Mouse (Mus musculus) liver, adult 2 months (tissue): ENCODE measurements around the gene B3galnt1. TPM values are rescaled to one million over a fixed set of nuclear protein-coding genes. Genes with fewer than 3 reads are reported as not detected.

ENCODE experiments used
- DNase-seq: peaks from one replicate; pipeline ENCODE4 v3.0.0-alpha.2; 2011; ENCODE audit warnings: low read depth, low spot score; ENCODE audit errors: extremely low read depth
- H3K27ac ChIP-seq: fragments of 200-500 bp; replicated peaks from 2 replicates; pipeline ENCODE4 v1.5.1; 2012; ENCODE audit warnings: low read depth, mild to moderate bottlenecking, control low read depth, inconsistent platforms, low read length; ENCODE audit not compliant: insufficient read depth
- H3K27me3 ChIP-seq: fragments of 200-500 bp; 2 replicates; pipeline ENCODE4 v1.6.1; 2012; ENCODE audit warnings: mild to moderate bottlenecking, moderate library complexity, low read length, inconsistent platforms; ENCODE audit not compliant: control insufficient read depth, insufficient read depth
- H3K36me3 ChIP-seq: fragments of 200-500 bp; 2 replicates; pipeline ENCODE4 v1.6.1; 2012; ENCODE audit warnings: low read length, inconsistent platforms; ENCODE audit not compliant: control insufficient read depth, insufficient read depth
- H3K4me1 ChIP-seq: fragments of 200-500 bp; 2 replicates; pipeline ENCODE4 v1.6.1; 2011; ENCODE audit warnings: low read length; ENCODE audit not compliant: control insufficient read depth, insufficient read depth
- H3K4me3 ChIP-seq: fragments of 200-500 bp; 2 replicates; pipeline ENCODE4 v1.5.1; 2011; ENCODE audit warnings: low read depth, mild to moderate bottlenecking, control low read depth, low read length, moderate library complexity; ENCODE audit not compliant: insufficient read depth
- H3K79me2 ChIP-seq: fragments of 200-500 bp; 2 replicates; pipeline ENCODE4 v1.6.1; 2012; ENCODE audit warnings: inconsistent platforms, mild to moderate bottlenecking, low read length, moderate library complexity; ENCODE audit not compliant: control insufficient read depth, insufficient read depth
- H3K9ac ChIP-seq: fragments of 200-500 bp; 2 replicates; pipeline ENCODE4 v1.6.1; 2012; ENCODE audit warnings: low read depth, mild to moderate bottlenecking, control low read depth, inconsistent platforms, low read length
- CTCF ChIP-seq: fragments of 200-500 bp; IDR thresholded peaks from 2 replicates; pipeline ENCODE4 v1.5.1; 2011; ENCODE audit warnings: low read depth, low read length, control low read depth
- POLR2A ChIP-seq: fragments of 200-500 bp; IDR thresholded peaks from 2 replicates; pipeline ENCODE4 v1.6.1; 2011; ENCODE audit warnings: low read length, control low read depth; ENCODE audit not compliant: insufficient read depth; ENCODE audit errors: extremely low read depth
- WGBS: fragments of 180-500 bp; shearing (Covaris S2); methylation state at CpG from one replicate; pipeline ENCODE4 v1.1.7; 2018; 5-methylcytosine and 5-hydroxymethylcytosine counted together
- polyA plus RNA-seq: library from polyadenylated mRNA; depleted of rRNA; stranded (reverse); fragments of >200 nt; gene quantifications from 2 replicates; pipeline ENCODE4 v1.2.3, GENCODE M21; 2012
- total RNA-seq: library from RNA; depleted of rRNA; stranded (reverse); fragments of >200 nt; gene quantifications from 2 replicates; pipeline ENCODE4 v1.2.3, GENCODE M21; 2014

The B3galnt1 gene
- total and polyA plus RNA-seq, 2 experiments, result 0.57 to 1.3 TPM

- H3K9ac ChIP-seq, result no peak overlapping the region
- no peaks in the 10 kb centered on the region for H3K36me3 ChIP-seq
- H3K27ac ChIP-seq, result no peak overlapping the region
- H3K4me1 ChIP-seq, result 0 out of 2 replicates have a peak, but pooled peaks cover 2% of the 10 kb centered on the region
- no peaks in the 10 kb centered on the region for H3K27me3 ChIP-seq
- H3K79me2 ChIP-seq, result no peaks in the 10 kb centered on the region; the same call in 1 of the 2 replicates
- no peak for DNase-seq
- WGBS, result 83% methylated on average over 22 of the region's 22 CpGs
- TF ChIP-seq CTCF (no peak), POLR2A (no peak)
- H3K4me3 ChIP-seq, result no peak overlapping the region
These were observed 49.9 kb downstream of the B3galnt1 start for GRCm38 (mm10) chr3:69548704-69549455.

GRCm38 (mm10) chr3:69545017-69545416 lies 53.7 kb downstream of the B3galnt1 start:
- H3K9ac ChIP-seq, result no peak overlapping the region

GRCm38 (mm10) chr3:69543730-69544129 lies 55.0 kb downstream of the B3galnt1 start:
- Histone ChIP-seq H3K79me2 (no peaks in the 10 kb centered on the region; the same call in 1 of the 2 replicates), H3K9ac (no peak overlapping the region), H3K4me1 (0 out of 2 replicates have a peak, but pooled peaks cover 2% of the 10 kb centered on the region), H3K4me3 (no peak overlapping the region), H3K36me3 (no peaks in the 10 kb centered on the region), H3K27me3 (no peaks in the 10 kb centered on the region), H3K27ac (no peak overlapping the region)
- no peak for TF ChIP-seq POLR2A
- DNase-seq, result peak; percentile 85
- 32% methylated on average over 1 of the region's 1 CpGs for WGBS

More at GRCm38 (mm10) chr3:69545017-69545416, 53.7 kb downstream of the B3galnt1 start:
- Histone ChIP-seq H3K27ac (no peak overlapping the region), H3K4me1 (0 out of 2 replicates have a peak, but pooled peaks cover 2% of the 10 kb centered on the region), H3K4me3 (no peak overlapping the region), H3K79me2 (no peaks in the 10 kb centered on the region; the same call in 1 of the 2 replicates), H3K27me3 (no peaks in the 10 kb centered on the region), H3K36me3 (no peaks in the 10 kb centered on the region)
- 82% methylated on average over 5 of the region's 5 CpGs for WGBS
- no peak for DNase-seq
- no peak for TF ChIP-seq CTCF
- TF ChIP-seq POLR2A, result no peak

GRCm38 (mm10) chr3:69542962-69543361 lies 55.8 kb downstream of the B3galnt1 start:
- no peak for TF ChIP-seq POLR2A
- no peak for TF ChIP-seq CTCF
- peak; percentile 82 for DNase-seq
- peak overlapping the region; percentile 38 for H3K27ac ChIP-seq
- no peaks in the 10 kb centered on the region for H3K27me3 ChIP-seq
- H3K4me3 ChIP-seq, result no peak overlapping the region
- 0 out of 2 replicates have a peak, but pooled peaks cover 2% of the 10 kb centered on the region for H3K4me1 ChIP-seq
- H3K9ac ChIP-seq, result no peak overlapping the region
- WGBS, result 33% methylated on average over 8 of the region's 8 CpGs
- H3K79me2 ChIP-seq, result no peaks in the 10 kb centered on the region; the same call in 1 of the 2 replicates
- no peaks in the 10 kb centered on the region for H3K36me3 ChIP-seq

- TF ChIP-seq POLR2A (no peak), CTCF (no peak)
- H3K27ac ChIP-seq, result no peak overlapping the region
- no peaks in the 10 kb centered on the region for H3K4me1 ChIP-seq
- DNase-seq, result no peak
- WGBS, result 88% methylated on average over 25 of the region's 25 CpGs
- no peaks in the 10 kb centered on the region for H3K36me3 ChIP-seq
- H3K79me2 ChIP-seq, result no peaks in the 10 kb centered on the region
- H3K9ac ChIP-seq, result no peak overlapping the region
- H3K27me3 ChIP-seq, result no peaks in the 10 kb centered on the region
- H3K4me3 ChIP-seq, result no peak overlapping the region
These were observed 62.7 kb downstream of the B3galnt1 start for GRCm38 (mm10) chr3:69535941-69536647.
